Mouse (Mus musculus): ENCODE measurements around the gene Trp73.

- TF ChIP-seq POLR2A (IDR thresholded peaks at IDR 0.05; ENCODE audit: insufficient read depth, low read length) (no peak), CTCF (IDR thresholded peaks at IDR 0.05; ENCODE audit: low read depth, low read length) (no peak), EP300 (IDR thresholded peaks at IDR 0.05; ENCODE audit: insufficient read depth, low read depth, low read length) (no peak)
These were observed 16.0 kb upstream of the Trp73 start for GRCm38 (mm10) chr4:154156050-154156449.

All from ES-Bruce4 (cell line).